Comparison of ENCODE assay signal across 23 mouse cellular contexts in the genomic region with DNA sequence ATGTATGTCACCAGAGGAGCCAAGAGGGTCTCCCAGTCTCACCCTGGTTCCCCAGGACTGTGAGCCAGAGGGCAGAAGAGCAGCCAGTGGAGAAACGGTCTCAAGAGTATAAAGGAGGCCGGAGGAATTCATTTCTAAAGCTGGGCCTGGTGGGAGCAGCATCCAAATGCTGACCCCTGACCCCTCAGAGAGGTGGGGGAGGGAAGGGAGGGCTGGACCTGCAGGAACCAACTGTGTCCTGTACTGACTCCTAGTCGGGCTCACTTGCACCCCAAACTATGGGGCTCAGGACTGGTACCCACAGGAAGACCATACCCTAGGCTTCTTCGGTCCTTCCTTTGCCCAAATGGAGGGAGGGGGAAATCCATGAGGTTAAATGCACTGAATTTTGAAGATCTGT. TPM values are rescaled to one million over a fixed set of nuclear protein-coding genes. Genes with fewer than 3 reads are reported as not detected.
A peak's percentile ranks its signal among the peaks of the same experiment; 100 is the strongest.
DNase-seq lines count a peak whose midpoint lies in the region; ATAC-seq and TF ChIP-seq lines count a peak whose summit lies in the region.
"Had no signal": no experiment of that assay in that cellular context is flagged by ENCODE, and none has a peak within 500 bp of the region (broad histone marks: within the 10 kb centered on the region; RNA-seq: fewer than 3 reads in every experiment).

No protein-coding gene starts in this region.

- no peak for DNase-seq in cerebellum, adult 2 months
- DNase-seq in cerebellum, postnatal 4 days (ENCODE audit: low spot score in 2 of 2): no peak
- DNase-seq in cerebellum, adult 9-11 months: peak; percentile 69
- no peak for DNase-seq in cerebellum, postnatal 14 days
- no peak for DNase-seq in kidney, postnatal 14 days
- DNase-seq in neural tube, embryonic 10.5 days (ENCODE audit: extremely low spot score, low spot score): no peak
- DNase-seq: adrenal gland, adult 2 months; adrenal gland, postnatal 10 days; adrenal gland, postnatal 25 days; embryo, embryonic 11 days had no signal

- TF ChIP-seq CTCF in cerebellum, adult 2 months (IDR thresholded peaks at IDR 0.05; ENCODE audit: borderline replicate concordance, insufficient read depth, low read depth, low read length): no peak

- H3K9ac ChIP-seq in kidney, embryonic 15.5 days: no peak overlapping the region
- no peak overlapping the region for H3K9ac ChIP-seq in neural tube, embryonic 13.5 days
- H3K9ac ChIP-seq: embryonic facial prominence, embryonic 13.5 days; embryonic facial prominence, embryonic 15.5 days; forebrain, embryonic 12.5 days had no signal

- 78% methylated on average over 4 of the region's 4 CpGs for WGBS in cerebellum, adult 2 months
- WGBS in kidney, embryonic 15.5 days: 47% methylated on average over 4 of the region's 4 CpGs
- WGBS in neural tube, embryonic 13.5 days: 55% methylated on average over 4 of the region's 4 CpGs

- no peak for TF ChIP-seq POLR2A in cerebellum, adult 2 months (IDR thresholded peaks at IDR 0.05; ENCODE audit: borderline replicate concordance, insufficient read depth, low read length)

- no peak overlapping the region for H3K4me2 ChIP-seq in kidney, embryonic 15.5 days
- no peak overlapping the region for H3K4me2 ChIP-seq in neural tube, embryonic 13.5 days
- H3K4me2 ChIP-seq: embryonic facial prominence, embryonic 13.5 days; embryonic facial prominence, embryonic 15.5 days; forebrain, embryonic 12.5 days had no signal

- peaks cover 69% of the 10 kb centered on the region for H3K4me1 ChIP-seq in cerebellum, adult 2 months (ENCODE audit: control insufficient read depth, insufficient read depth, low read length)
- H3K4me1 ChIP-seq in kidney, embryonic 15.5 days: peaks cover 28% of the 10 kb centered on the region
- H3K4me1 ChIP-seq in neural tube, embryonic 13.5 days (replicated peaks): peaks cover 46% of the 10 kb centered on the region

- H3K9me3 ChIP-seq in kidney, embryonic 15.5 days (replicated peaks): no peaks in the 10 kb centered on the region
- H3K9me3 ChIP-seq in neural tube, embryonic 13.5 days: no peaks in the 10 kb centered on the region
- H3K9me3 ChIP-seq: embryonic facial prominence, embryonic 13.5 days; embryonic facial prominence, embryonic 15.5 days; forebrain, embryonic 10.5 days; forebrain, embryonic 12.5 days had no signal

- no peaks in the 10 kb centered on the region for H3K27me3 ChIP-seq in cerebellum, adult 2 months (ENCODE audit: control insufficient read depth, insufficient read depth, low read length)
- H3K27me3 ChIP-seq in kidney, embryonic 15.5 days: peaks cover 32% of the 10 kb centered on the region
- H3K27me3 ChIP-seq in neural tube, embryonic 13.5 days: no peaks in the 10 kb centered on the region; the same call in 1 of the 2 replicates

- peak overlapping the region; percentile 89 for H3K27ac ChIP-seq in cerebellum, adult 2 months (ENCODE audit: insufficient read depth, low read length)
- H3K27ac ChIP-seq in kidney, embryonic 15.5 days: 0 out of 2 replicates have a peak overlapping the region, but pooled peaks have one; percentile 13
- H3K27ac ChIP-seq in neural tube, embryonic 13.5 days (replicated peaks): peak overlapping the region; percentile 1; the same call in 1 of the 2 replicates
- H3K27ac ChIP-seq: embryonic facial prominence, embryonic 13.5 days; embryonic facial prominence, embryonic 15.5 days; forebrain, embryonic 10.5 days; forebrain, embryonic 12.5 days had no signal

- ATAC-seq in kidney, embryonic 15.5 days (replicated peaks; ENCODE audit: low FRiP score): no peak
- ATAC-seq in neural tube, embryonic 13.5 days (ENCODE audit: low read depth): no peak
- ATAC-seq: forebrain, embryonic 14.5 days; forebrain, embryonic 16.5 days had no signal

- H3K36me3 ChIP-seq in kidney, embryonic 15.5 days: no peaks in the 10 kb centered on the region
- H3K36me3 ChIP-seq in neural tube, embryonic 13.5 days: no peaks in the 10 kb centered on the region
- H3K36me3 ChIP-seq: embryonic facial prominence, embryonic 13.5 days; embryonic facial prominence, embryonic 15.5 days; forebrain, embryonic 10.5 days; forebrain, embryonic 12.5 days had no signal

- no peak overlapping the region for H3K4me3 ChIP-seq in cerebellum, adult 2 months (replicated peaks; ENCODE audit: insufficient read depth, low read depth, low read length)
- no peak overlapping the region for H3K4me3 ChIP-seq in kidney, embryonic 15.5 days (replicated peaks)
- no peak overlapping the region for H3K4me3 ChIP-seq in neural tube, embryonic 13.5 days
- H3K4me3 ChIP-seq: embryonic facial prominence, embryonic 13.5 days; embryonic facial prominence, embryonic 15.5 days; erythroblast, embryonic 14.5 days; forebrain, embryonic 10.5 days; forebrain, embryonic 12.5 days had no signal

RNA-seq across cellular contexts. Expression of a gene that starts 21.7 kb away (rescaled TPM):
- polyA plus RNA-seq in cerebellum, adult 2 months (2012; rRNA removed): 63.0 and 63.4 TPM in 2 replicates
- polyA plus RNA-seq in kidney, embryonic 15.5 days (2015; fragmentation: Nextera tagmentation; extraction: Ambion mirVana): 0.06 and 0.13 TPM in 2 replicates
- polyA plus RNA-seq in neural tube, embryonic 13.5 days (2015; fragmentation: Nextera tagmentation; extraction: Ambion mirVana): 3.7 and 3.9 TPM in 2 replicates
- polyA plus RNA-seq: C2C12; erythroblast, embryonic 14.5 days had no signal

RNA-seq across cellular contexts. Expression of a gene that starts 31.8 kb away (rescaled TPM):
- not detected in 2 replicates for polyA plus RNA-seq in cerebellum, adult 2 months (2012; rRNA removed)
- not detected in 2 replicates for polyA plus RNA-seq in kidney, embryonic 15.5 days (2015; fragmentation: Nextera tagmentation; extraction: Ambion mirVana)
- polyA plus RNA-seq in neural tube, embryonic 13.5 days (2015; fragmentation: Nextera tagmentation; extraction: Ambion mirVana): not detected in 2 replicates
- polyA plus RNA-seq: adrenal gland, adult 2 months; brain, embryonic 14.5 days; C2C12; embryonic facial prominence, embryonic 11.5 days; embryonic facial prominence, embryonic 13.5 days; embryonic facial prominence, embryonic 15.5 days; erythroblast, embryonic 14.5 days; forebrain, embryonic 10.5 days; forebrain, embryonic 12.5 days; forebrain, embryonic 14.5 days; forebrain, embryonic 16.5 days; frontal cortex, adult 2 months had no signal

Comparison
In these comparisons a context has a peak if more than half of its experiments do, and no peak if none do; other contexts are left out.
1. H3K27ac ChIP-seq: peak in every context shown above with its lines; median percentile 89 in cerebellum, adult 2 months; 13 in kidney, embryonic 15.5 days; 1 in neural tube, embryonic 13.5 days.
2. RNA of a gene that starts 21.7 kb away (polyA plus RNA-seq): 63.0 to 63.4 TPM in cerebellum, adult 2 months; 3.7 to 3.9 TPM in neural tube, embryonic 13.5 days and 0.06 to 0.13 TPM in kidney, embryonic 15.5 days; every median in the first group is over 10 times any median in the second.